Mouse (Mus musculus) midbrain, embryonic 14.5 days (tissue): ENCODE results near the gene Haghl. TPM values are rescaled to one million over a fixed set of nuclear protein-coding genes. Genes with fewer than 3 reads are reported as not detected.
A peak's percentile ranks its signal among the peaks of the same experiment; 100 is the strongest.

Experiments
- ATAC-seq: fragments of 200-750 bp; cut with Nextera tagmentation; 2 replicates; pipeline ENCODE4 v1.8.0; 2017; ENCODE audit warnings: moderate number of reproducible peaks, moderate library complexity; ENCODE audit not compliant: low FRiP score, low TSS enrichment
- DNase-seq: peaks from one replicate; pipeline ENCODE4 v3.0.0-alpha.2; 2015
- H3K27ac ChIP-seq: fragments of 300-500 bp; sonication (generic); replicated peaks from 2 replicates; pipeline ENCODE4 v1.5.1; 2014; ENCODE audit warnings: mild to moderate bottlenecking, low read depth, low read length, moderate library complexity
- H3K27me3 ChIP-seq: fragments of 300-500 bp; sonication (generic); 2 replicates; pipeline ENCODE4 v1.6.1; 2014; ENCODE audit warnings: low read length, control low read depth, mixed read lengths; ENCODE audit not compliant: control insufficient read depth, insufficient read depth
- H3K36me3 ChIP-seq: fragments of 300-500 bp; sonication (generic); 2 replicates; pipeline ENCODE4 v1.6.1; 2014; ENCODE audit warnings: low read length, control low read depth; ENCODE audit not compliant: control insufficient read depth, insufficient read depth
- H3K4me1 ChIP-seq: fragments of 300-500 bp; sonication (generic); 2 replicates; pipeline ENCODE4 v1.6.1; 2014; ENCODE audit warnings: mild to moderate bottlenecking, antibody characterized with exemption, low read length, control low read depth; ENCODE audit not compliant: control insufficient read depth, insufficient read depth
- H3K4me2 ChIP-seq: fragments of 300-500 bp; sonication (generic); 2 replicates; pipeline ENCODE4 v1.6.1; 2014; ENCODE audit warnings: mild to moderate bottlenecking, low read length, moderate library complexity
- H3K4me3 ChIP-seq: fragments of 300-500 bp; sonication (generic); replicated peaks from 2 replicates; pipeline ENCODE4 v1.5.1; 2014; ENCODE audit warnings: low read depth, low read length
- H3K9ac ChIP-seq: fragments of 300-500 bp; sonication (generic); replicated peaks from 2 replicates; pipeline ENCODE4 v1.6.1; 2014; ENCODE audit warnings: mild to moderate bottlenecking, low read length, moderate library complexity
- H3K9me3 ChIP-seq: fragments of 300-500 bp; sonication (generic); 2 replicates; pipeline ENCODE4 v1.6.1; 2016; ENCODE audit warnings: low read length, control low read depth, mixed read lengths; ENCODE audit not compliant: control insufficient read depth
- WGBS: fragments of 180-500 bp; shearing (Covaris S2); extraction: QIAGEN DNeasy Blood & Tissue Kit; methylation state at CpG from one replicate; pipeline ENCODE4 v1.1.7; 2014; 5-methylcytosine and 5-hydroxymethylcytosine counted together
- polyA plus RNA-seq: library from polyadenylated mRNA; unstranded; fragments of >200 nt; fragmentation: Nextera tagmentation; extraction: Ambion mirVana; gene quantifications from 2 replicates; pipeline ENCODE4 v1.2.1, GENCODE M21; 2014

The Haghl gene
- polyA plus RNA-seq, 1 experiment from 2014 or later = 155 TPM

DNA sequence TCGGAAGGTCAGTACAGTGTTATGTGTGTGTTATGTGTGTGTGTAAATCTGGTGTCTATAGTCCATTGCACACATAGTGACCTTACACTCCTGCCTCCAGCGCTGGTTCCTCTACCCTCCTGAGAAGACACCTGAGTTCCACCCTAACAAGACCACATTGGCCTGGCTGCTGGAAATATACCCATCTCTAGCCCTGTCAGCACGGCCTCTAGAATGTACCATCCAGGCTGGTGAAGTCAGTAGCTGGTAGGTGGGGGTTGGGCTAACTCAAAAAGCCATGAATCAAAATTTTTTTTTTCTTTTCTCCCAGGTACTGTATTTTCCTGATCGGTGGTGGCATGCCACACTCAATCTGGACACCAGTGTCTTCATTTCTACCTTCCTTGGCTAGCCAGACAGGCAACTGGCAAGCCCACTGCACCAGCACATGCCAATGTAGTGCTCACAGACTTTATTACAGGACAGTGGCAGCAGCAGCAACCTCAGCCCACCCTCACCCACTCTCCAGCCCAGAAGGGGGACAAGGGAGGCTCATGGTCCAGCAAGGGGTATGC lies 44.8 kb upstream of the Haghl start:
- DNase-seq (no peak), ATAC-seq (no peak)
- Histone ChIP-seq H3K27ac (no peak overlapping the region), H3K4me2 (peak overlapping the region; percentile 95), H3K36me3 (peaks cover 48% of the 10 kb centered on the region), H3K4me1 (peaks cover 41% of the 10 kb centered on the region), H3K9ac (no peak overlapping the region; the same call in 1 of the 2 replicates), H3K9me3 (no peaks in the 10 kb centered on the region), H3K27me3 (no peaks in the 10 kb centered on the region), H3K4me3 (peak overlapping the region; percentile 70; the same call in 1 of the 2 replicates)
- WGBS = 89% methylated on average over 4 of the region's 4 CpGs

DNA sequence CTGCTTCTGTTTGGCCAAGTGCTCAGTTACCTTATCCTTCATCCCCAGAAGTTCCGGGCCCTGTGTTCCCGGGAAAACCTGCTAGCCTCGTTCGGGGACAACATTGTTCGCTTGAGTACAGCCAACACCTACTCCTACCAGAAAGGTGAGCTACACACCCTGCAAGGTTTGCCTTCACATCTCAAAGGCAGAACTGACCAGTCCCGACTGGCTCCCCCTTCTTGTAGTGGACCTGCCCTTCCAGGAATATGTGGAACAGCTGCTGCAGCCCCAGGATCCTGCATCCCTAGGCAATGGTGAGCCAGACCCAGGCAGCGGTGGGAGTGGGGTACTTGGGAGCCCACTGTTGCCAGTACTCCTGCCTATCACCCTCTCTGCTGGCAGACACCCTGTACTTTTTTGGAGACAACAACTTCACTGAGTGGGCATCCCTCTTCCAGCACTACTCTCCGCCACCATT lies 44.1 kb upstream of the Haghl start:
- H3K4me3 ChIP-seq = peak overlapping the region; percentile 70
- H3K4me1 ChIP-seq = peaks cover 39% of the 10 kb centered on the region
- no peak for ATAC-seq
- DNase-seq = no peak
- H3K9me3 ChIP-seq = no peaks in the 10 kb centered on the region
- H3K27ac ChIP-seq = peak overlapping the region; percentile 91
- H3K9ac ChIP-seq = peak overlapping the region; percentile 78
- no peaks in the 10 kb centered on the region for H3K27me3 ChIP-seq
- 38% methylated on average over 8 of the region's 8 CpGs for WGBS
- peak overlapping the region; percentile 95 for H3K4me2 ChIP-seq
- peaks cover 47% of the 10 kb centered on the region for H3K36me3 ChIP-seq

DNA sequence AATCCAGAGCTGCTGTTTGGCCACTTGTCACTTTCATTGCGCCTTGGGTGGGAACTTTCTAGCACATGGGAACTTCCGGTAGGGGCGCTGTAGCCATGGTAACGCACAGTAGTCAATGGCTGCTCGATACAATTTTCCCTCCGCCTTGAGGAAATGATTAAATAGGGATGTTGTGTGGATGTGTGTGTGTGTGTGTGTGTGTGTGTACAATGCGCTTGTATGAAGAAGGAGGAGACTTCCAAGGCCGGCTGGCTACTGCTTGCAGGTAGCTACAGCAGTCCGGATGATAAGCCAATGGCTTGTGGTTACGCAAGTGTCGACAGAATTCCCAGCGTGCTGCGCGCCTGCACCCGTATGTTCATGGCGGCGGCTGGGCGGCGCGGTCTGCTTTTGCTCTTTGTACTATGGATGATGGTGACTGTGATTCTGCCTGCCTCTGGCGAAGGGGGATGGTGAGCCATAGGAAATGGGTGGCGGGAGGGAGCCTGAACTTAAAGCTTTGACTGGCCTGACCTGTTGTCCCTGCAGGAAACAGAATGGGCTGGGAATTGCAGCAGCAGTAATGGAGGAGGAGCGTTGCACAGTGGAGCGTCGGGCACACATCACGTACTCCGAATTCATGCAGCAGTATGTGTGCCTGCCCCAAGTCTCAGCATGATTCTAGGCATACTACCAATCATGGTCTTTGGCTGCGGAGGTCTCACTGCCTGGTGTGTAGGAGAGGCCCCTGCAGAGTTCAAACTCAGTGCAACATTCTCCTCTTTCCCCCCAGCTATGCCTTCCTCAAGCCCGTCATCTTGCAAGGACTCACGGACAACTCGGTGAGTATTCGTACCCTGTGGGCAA lies 43.5 kb upstream of the Haghl start, which contains the start of gene Jmjd8:
TSS of gene Jmjd8 (plus strand) at position 156 of the 846 bp plus-strand sequence.
- Histone ChIP-seq H3K27me3 (no peaks in the 10 kb centered on the region), H3K4me2 (peak within 1 kb of the TSS; percentile 95), H3K36me3 (peaks cover 45% of the 10 kb centered on the region), H3K9me3 (no peaks in the 10 kb centered on the region), H3K9ac (peak within 1 kb of the TSS; percentile 78), H3K4me1 (peaks cover 39% of the 10 kb centered on the region), H3K27ac (peak within 1 kb of the TSS; percentile 91), H3K4me3 (peak within 1 kb of the TSS; percentile 70)
- DNase-seq = peak; percentile 92
- peak; percentile 59 for ATAC-seq
- WGBS = 1% methylated on average over 32 of the region's 32 CpGs

DNA sequence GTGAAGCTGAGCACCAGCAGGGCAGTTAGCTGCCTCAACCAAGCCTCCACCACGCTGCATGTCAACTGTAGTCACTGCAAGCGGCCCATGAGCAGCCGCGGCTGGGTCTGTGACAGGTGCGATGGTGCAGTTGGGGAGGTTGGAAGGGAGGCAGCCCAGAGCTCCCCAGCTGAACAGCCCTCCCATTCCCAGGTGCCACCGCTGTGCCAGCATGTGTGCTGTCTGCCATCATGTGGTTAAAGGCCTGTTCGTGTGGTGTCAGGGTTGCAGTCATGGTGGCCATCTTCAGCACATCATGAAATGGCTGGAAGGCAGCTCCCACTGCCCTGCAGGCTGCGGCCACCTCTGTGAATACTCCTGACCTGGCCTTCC lies 42.7 kb upstream of the Haghl start:
- Histone ChIP-seq H3K9me3 (no peaks in the 10 kb centered on the region), H3K27me3 (no peaks in the 10 kb centered on the region), H3K36me3 (peaks cover 45% of the 10 kb centered on the region), H3K4me2 (peak overlapping the region; percentile 95), H3K9ac (0 out of 2 replicates have a peak overlapping the region, but pooled peaks have one; percentile 78), H3K4me1 (peaks cover 39% of the 10 kb centered on the region), H3K4me3 (peak overlapping the region; percentile 70), H3K27ac (peak overlapping the region; percentile 91; the same call in 1 of the 2 replicates)
- WGBS = 89% methylated on average over 8 of the region's 8 CpGs
- DNase-seq (no peak), ATAC-seq (no peak)

DNA sequence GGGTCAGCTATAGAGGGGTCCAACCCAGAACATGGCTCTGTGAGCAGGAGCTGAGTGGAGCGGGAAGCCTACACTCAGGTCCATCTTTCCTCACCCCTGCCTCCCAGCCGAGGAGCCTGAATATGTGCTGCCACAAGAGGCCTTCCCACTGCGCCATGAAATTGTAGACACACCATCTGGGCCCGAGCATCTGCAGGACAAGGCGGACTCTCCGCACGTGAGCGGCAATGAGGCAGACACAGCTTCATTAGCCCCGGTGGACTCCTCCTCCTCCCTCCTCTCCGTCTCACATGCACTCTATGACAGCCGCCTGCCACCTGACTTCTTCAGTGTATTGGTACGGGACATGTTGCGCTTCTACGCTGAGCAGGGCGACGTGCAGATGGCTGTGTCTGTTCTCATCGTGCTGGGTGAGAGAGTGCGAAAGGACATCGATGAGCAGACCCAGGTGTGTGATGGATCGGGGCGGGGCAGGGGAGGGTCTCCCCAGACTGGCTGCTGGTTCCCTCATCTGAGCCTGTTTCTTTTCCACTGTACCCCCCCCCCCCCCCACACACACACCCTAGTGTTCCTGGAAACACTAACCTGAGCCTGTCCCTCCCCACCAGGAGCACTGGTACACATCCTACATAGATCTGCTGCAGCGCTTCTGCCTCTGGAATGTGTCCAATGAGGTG lies 42.2 kb upstream of the Haghl start:
- Histone ChIP-seq H3K27me3 (no peaks in the 10 kb centered on the region), H3K4me3 (peak overlapping the region; percentile 70; the same call in 1 of the 2 replicates), H3K9ac (no peak overlapping the region), H3K27ac (no peak overlapping the region), H3K4me1 (peaks cover 42% of the 10 kb centered on the region), H3K36me3 (peaks cover 45% of the 10 kb centered on the region), H3K9me3 (no peaks in the 10 kb centered on the region), H3K4me2 (peak overlapping the region; percentile 95)
- WGBS = 91% methylated on average over 22 of the region's 22 CpGs
- DNase-seq = no peak
- ATAC-seq = no peak

DNA sequence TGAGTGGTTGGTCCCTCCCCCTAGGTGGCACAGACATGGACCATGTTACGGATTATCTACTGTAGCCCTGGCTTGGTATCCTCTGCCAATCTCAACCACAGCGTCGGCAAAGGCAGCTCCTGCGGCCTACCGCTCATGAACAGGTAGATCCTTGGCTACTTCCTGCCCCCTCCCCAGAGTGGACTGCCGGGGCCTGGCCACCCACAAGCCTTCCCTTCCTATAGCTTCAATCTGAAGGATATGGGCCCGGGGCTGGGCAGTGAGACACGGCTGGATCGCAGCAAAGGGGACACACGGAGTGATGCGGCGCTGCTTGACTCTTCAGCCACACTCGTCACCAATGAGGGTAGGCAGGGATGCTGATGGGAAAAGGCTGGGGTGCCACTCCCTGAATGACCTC lies 41.5 kb upstream of the Haghl start:
- Histone ChIP-seq H3K27ac (no peak overlapping the region), H3K4me2 (no peak overlapping the region), H3K9ac (no peak overlapping the region), H3K36me3 (peaks cover 45% of the 10 kb centered on the region), H3K9me3 (no peaks in the 10 kb centered on the region), H3K4me3 (no peak overlapping the region), H3K27me3 (no peaks in the 10 kb centered on the region), H3K4me1 (peaks cover 39% of the 10 kb centered on the region)
- 96% methylated on average over 13 of the region's 13 CpGs for WGBS
- ATAC-seq = no peak
- DNase-seq = no peak

DNA sequence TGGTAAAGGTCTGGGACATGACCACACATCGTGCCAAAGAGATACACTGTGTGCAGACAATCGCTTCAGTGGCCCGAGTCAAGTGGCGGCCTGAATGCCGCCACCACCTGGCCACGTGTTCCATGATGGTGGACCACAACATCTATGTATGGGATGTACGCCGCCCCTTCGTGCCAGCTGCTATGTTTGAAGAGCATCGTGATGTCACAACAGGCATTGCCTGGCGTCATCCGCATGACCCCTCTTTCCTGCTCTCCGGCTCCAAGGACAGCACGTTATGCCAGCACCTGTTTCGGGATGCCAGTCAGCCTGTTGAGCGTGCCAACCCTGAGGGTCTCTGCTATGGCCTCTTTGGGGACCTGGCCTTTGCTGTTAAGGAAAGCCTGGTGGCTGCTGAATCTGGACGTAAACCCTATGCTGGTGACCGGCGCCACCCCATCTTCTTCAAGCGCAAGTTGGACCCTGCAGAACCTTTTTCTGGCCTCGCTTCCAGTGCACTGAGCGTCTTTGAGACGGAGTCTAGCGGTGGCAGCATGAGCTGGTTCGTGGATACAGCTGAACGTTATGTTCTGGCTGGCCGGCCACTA lies 40.6 kb upstream of the Haghl start:
- no peak for DNase-seq
- H3K27ac ChIP-seq = no peak overlapping the region
- no peak overlapping the region for H3K4me2 ChIP-seq
- WGBS = 96% methylated on average over 27 of the region's 27 CpGs
- no peak overlapping the region for H3K9ac ChIP-seq
- no peak overlapping the region for H3K4me3 ChIP-seq
- H3K4me1 ChIP-seq = peaks cover 29% of the 10 kb centered on the region
- no peaks in the 10 kb centered on the region for H3K27me3 ChIP-seq
- no peaks in the 10 kb centered on the region for H3K9me3 ChIP-seq
- ATAC-seq = no peak
- peaks cover 38% of the 10 kb centered on the region for H3K36me3 ChIP-seq

DNA sequence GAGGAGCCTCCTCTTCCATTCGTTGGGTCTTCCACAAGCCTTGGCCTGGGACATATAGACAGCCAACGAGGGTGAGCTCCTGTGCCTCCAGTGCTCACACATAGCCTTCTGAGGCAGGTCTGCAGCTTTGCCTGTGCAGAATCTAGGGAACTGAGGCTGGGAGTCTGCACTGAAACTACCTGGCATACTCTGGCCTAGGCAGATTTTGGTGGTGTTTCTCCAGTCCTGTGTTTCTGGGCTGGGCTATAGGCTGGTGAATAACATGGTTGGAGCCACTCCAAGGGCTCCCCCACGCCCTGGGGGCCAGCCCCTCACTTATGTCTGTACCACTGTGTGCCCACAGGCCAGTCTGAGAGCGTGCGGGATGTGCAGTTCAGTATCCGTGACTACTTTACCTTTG lies 39.8 kb upstream of the Haghl start:
- DNase-seq (no peak), ATAC-seq (no peak)
- H3K4me1 ChIP-seq = peaks cover 29% of the 10 kb centered on the region
- H3K9me3 ChIP-seq = no peaks in the 10 kb centered on the region
- H3K9ac ChIP-seq = no peak overlapping the region
- no peak overlapping the region for H3K4me3 ChIP-seq
- H3K4me2 ChIP-seq = peak overlapping the region; percentile 97
- peaks cover 32% of the 10 kb centered on the region for H3K36me3 ChIP-seq
- no peaks in the 10 kb centered on the region for H3K27me3 ChIP-seq
- no peak overlapping the region for H3K27ac ChIP-seq
- 86% methylated on average over 6 of the region's 6 CpGs for WGBS
